Mouse (Mus musculus): ENCODE measurements around the gene Nckap1l.

DNA sequence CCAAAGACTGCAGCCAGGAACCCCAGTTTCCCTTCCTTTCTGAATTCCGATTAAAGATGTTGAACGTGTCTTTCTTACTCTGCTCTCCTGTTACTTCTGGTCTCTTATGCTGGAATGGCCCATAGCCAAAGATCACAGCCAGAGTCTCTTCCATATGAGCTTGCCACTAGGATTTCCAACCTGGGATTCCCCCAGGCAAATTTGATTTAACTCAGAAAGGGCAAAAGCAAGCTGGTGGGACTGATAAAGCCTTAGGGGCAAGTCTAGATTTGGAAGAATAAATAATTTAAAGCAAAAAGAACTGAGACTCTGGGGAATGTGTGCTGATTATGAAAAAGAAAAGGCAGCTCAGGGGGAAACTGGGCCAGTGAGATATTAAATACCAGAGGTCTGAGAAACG, 31.5 kb downstream of the Nckap1l start:
- no peak for TF ChIP-seq POLR2A (IDR thresholded peaks at IDR 0.05; ENCODE audit: low read depth, low read length)
- TF ChIP-seq CTCF (conservative IDR thresholded peaks at IDR 0.05; ENCODE audit: insufficient read depth, insufficient read length, low read depth, low read length) = no peak

All from kidney, adult 2 months (tissue).